Comparison of ENCODE assay signal across 17 mouse cellular contexts in the genomic region with DNA sequence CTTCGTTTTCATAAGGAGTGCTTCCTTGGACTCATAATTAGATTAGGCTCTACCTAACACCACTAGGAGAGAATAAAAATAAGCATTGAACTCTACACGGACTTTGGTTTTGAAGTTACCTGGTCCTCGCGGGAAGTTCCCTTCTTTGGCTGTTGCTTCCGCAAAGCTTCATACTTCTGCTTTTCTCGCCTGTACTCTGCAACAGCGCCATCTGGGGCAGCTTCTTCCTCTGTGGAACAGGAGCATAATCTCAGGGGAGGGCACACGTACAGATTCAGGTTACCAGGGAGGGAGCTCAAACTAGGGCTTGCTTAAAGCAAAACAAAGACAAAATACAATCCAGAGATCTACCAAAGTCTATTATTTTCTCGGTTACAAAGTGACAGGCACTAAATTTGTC.
DNase-seq lines count a peak whose midpoint lies in the region; ATAC-seq and TF ChIP-seq lines count a peak whose summit lies in the region.
"Had no signal": no experiment of that assay in that cellular context is flagged by ENCODE, and none has a peak within 500 bp of the region (broad histone marks: within the 10 kb centered on the region; RNA-seq: fewer than 3 reads in every experiment).

No protein-coding gene starts in this region.

- H3K4me3 ChIP-seq in liver, embryonic 14.5 days (ENCODE audit: insufficient read depth in 1 of 2, low read depth in 2 of 2, low read length in 2 of 2) = no peak overlapping the region
- H3K4me3 ChIP-seq: hindbrain, embryonic 12.5 days; kidney, embryonic 15.5 days; liver, embryonic 12.5 days; myocyte; neural tube, embryonic 15.5 days had no signal

- H3K27ac ChIP-seq in liver, embryonic 14.5 days = no peak overlapping the region
- H3K27ac ChIP-seq: hindbrain, embryonic 12.5 days; kidney, embryonic 15.5 days; liver, embryonic 12.5 days; neural tube, embryonic 15.5 days had no signal

- H3K9ac ChIP-seq in liver, embryonic 14.5 days (replicated peaks) = no peak overlapping the region
- H3K9ac ChIP-seq: hindbrain, embryonic 12.5 days; kidney, embryonic 15.5 days; liver, embryonic 12.5 days; neural tube, embryonic 15.5 days had no signal

- TF ChIP-seq CTCF in liver, embryonic 14.5 days (IDR thresholded peaks at IDR 0.05; ENCODE audit: low read depth) = 0 out of 2 replicates have a peak, but pooled peaks have one; percentile 11

- ATAC-seq in liver, embryonic 14.5 days (ENCODE audit: insufficient read depth) = no peak
- peak; percentile 80 for ATAC-seq in megakaryocyte, adult 5-6 weeks (ENCODE audit: poor library complexity, severe bottlenecking)
- ATAC-seq: activated CD4-positive, CD25-positive, alpha-beta regulatory T cell, adult 4 months; inflammation-experienced regulatory T-cells, adult 6 months; liver, embryonic 12.5 days had no signal

- H3K4me2 ChIP-seq in liver, embryonic 14.5 days (ENCODE audit: low read depth) = no peak overlapping the region
- H3K4me2 ChIP-seq: hindbrain, embryonic 12.5 days; kidney, embryonic 15.5 days; liver, embryonic 12.5 days; neural tube, embryonic 15.5 days had no signal

- 85% methylated on average over 9 of the region's 9 CpGs for WGBS in liver, embryonic 14.5 days (ENCODE audit: insufficient replicate concordance)

- H3K27me3 ChIP-seq in liver, embryonic 14.5 days (ENCODE audit: control insufficient read depth, insufficient read depth, low read length) = no peaks in the 10 kb centered on the region
- H3K27me3 ChIP-seq: hindbrain, embryonic 12.5 days; kidney, embryonic 15.5 days; liver, embryonic 12.5 days; neural tube, embryonic 15.5 days had no signal

- H3K9me3 ChIP-seq in liver, embryonic 14.5 days (ENCODE audit: control insufficient read depth, low read length) = no peaks in the 10 kb centered on the region
- H3K9me3 ChIP-seq: hindbrain, embryonic 12.5 days; kidney, embryonic 15.5 days; liver, embryonic 12.5 days; neural tube, embryonic 15.5 days had no signal

- H3K4me1 ChIP-seq in liver, embryonic 14.5 days (replicated peaks; ENCODE audit: control insufficient read depth in 2 of 2, insufficient read depth in 2 of 2, low read length in 1 of 2) = no peaks in the 10 kb centered on the region
- H3K4me1 ChIP-seq: hindbrain, embryonic 12.5 days; kidney, embryonic 15.5 days; liver, embryonic 12.5 days; neural tube, embryonic 15.5 days had no signal

- no peaks in the 10 kb centered on the region for H3K36me3 ChIP-seq in liver, embryonic 14.5 days (replicated peaks; ENCODE audit: control insufficient read depth, insufficient read depth, low read depth)

- DNase-seq in liver, embryonic 14.5 days (ENCODE audit: low read depth in 3 of 3, low spot score in 3 of 3) = no peak
- no peak for DNase-seq in liver
- peak; percentile 31 for DNase-seq in 416B (ENCODE audit: low read depth)
- DNase-seq in ES-CJ7 (ENCODE audit: low read depth, low spot score) = peak; percentile 42
- DNase-seq in urinary bladder, postnatal 14 days (ENCODE audit: low spot score) = no peak
- no peak for DNase-seq in retina, postnatal 1 day
- DNase-seq: adrenal gland, postnatal 36 days; gastrocnemius, postnatal 25 days; left cerebral cortex, postnatal 4 days had no signal

- no peak for TF ChIP-seq EP300 in liver, embryonic 14.5 days (IDR thresholded peaks at IDR 0.05; ENCODE audit: low read depth)

Comparison
In these comparisons a context has a peak if more than half of its experiments do, and no peak if none do; other contexts are left out.
1. DNase-seq: peak in 416B (single experiment) and ES-CJ7 (single experiment); none in liver, embryonic 14.5 days (0 of 3), liver (single experiment), urinary bladder, postnatal 14 days (single experiment) and retina, postnatal 1 day (single experiment).